Mouse (Mus musculus): ENCODE results near the gene Cd200.
A peak's percentile ranks its signal among the peaks of the same experiment; 100 is the strongest.
"Not testable (repeated sequence)": the region's sequence is repeated elsewhere in the genome, so short reads cannot be mapped to it uniquely, and the experiment has no call there.

Gene Cd200

DNA sequence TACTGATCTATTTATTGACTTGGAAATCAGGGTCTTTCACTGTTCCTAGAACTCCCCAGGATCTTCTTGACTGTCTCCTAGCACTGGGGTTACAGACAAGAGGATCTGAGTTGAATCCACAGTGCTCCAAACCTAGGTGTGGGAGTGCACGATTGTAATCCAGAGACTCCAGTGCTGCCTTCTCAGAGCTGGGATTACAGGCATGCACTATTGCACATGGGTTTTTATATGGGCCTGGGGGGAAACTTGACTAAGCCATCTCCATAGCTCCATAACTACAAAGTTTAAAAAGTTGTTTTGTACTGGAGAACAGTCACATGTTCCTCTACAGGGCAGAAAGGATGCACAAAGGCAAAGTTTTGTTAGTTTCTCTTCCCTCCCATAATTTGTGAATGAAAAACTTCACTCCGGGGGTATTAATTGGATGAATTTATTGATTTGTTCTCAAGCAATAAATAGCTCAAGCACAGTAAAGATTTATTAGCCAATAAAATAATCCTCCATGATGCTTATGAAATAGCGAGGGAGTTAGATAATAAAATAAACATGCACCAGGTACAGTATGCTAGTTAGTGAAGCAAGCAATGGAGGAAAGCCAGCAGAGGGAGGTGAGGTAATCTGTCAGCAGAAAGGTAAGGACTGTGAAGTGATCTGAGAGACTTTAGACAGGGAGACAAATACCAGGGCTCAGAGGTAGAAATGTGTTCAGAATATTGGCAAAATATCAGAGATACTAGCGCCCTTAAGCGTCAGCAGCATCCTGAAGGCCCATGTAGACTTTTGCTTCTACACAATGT lies 30.5 kb downstream of the Cd200 start:
- no peak for DNase-seq (ENCODE audit: low read depth)

DNA sequence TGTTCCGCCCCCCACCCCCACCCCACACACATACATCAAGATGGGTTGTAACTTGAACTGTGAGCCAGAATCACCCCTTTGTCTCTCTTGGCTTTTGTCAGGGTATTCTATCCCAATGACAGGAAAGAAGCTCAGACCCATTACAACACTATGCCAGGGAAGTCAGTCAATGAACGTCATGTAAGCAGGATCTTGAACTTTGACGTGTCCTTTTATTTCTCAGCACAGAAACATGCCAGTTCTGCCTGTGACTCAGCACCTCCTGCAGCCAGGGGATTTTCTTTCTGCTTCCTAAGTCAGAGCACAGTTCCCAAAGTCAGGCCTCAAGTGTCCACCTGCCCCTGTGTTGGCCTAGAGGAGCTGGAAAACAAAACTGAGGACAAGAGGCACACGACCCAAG lies 31.5 kb downstream of the Cd200 start:
- no peak for DNase-seq (ENCODE audit: low read depth)

DNA sequence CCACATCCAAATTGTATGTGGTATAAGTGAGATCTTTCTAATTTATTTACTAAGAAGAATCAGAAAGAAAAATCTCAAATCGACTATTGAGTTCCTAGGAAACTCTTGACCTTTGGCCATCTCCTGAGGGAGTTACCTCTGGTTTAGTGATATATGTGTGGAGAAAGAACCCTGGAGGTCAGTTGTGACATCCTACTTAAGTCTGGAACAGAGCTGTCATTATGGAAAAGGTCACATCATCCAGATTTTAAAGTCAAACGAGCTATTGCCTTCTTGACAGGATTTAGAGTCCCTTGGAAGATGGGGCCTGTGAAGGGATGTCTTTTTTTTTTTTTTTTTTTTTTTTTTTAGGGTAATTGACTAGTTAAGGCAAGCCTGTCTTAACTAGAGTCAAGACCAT lies 32.0 kb downstream of the Cd200 start:
- no peak for DNase-seq (ENCODE audit: low read depth)

DNA sequence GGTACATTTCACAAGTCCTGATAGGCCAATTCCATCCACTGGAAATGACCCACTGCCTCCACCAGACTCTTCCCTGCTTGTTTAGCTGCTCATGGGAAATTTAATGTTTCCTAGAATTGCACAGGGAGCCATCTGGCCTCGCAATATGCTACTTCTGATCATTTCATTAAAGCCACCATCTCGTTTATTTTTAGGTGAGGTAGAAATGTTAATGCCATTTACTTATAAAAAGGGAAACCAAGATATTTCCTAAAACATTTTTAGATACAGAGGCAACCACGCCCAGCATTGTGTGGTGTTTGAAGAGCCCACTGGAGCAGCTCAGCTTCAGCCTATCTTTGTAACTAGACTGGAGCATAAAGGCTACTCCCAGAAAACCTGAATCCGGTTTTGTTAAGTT lies 32.6 kb downstream of the Cd200 start:
- DNase-seq (ENCODE audit: low read depth), result no peak

DNA sequence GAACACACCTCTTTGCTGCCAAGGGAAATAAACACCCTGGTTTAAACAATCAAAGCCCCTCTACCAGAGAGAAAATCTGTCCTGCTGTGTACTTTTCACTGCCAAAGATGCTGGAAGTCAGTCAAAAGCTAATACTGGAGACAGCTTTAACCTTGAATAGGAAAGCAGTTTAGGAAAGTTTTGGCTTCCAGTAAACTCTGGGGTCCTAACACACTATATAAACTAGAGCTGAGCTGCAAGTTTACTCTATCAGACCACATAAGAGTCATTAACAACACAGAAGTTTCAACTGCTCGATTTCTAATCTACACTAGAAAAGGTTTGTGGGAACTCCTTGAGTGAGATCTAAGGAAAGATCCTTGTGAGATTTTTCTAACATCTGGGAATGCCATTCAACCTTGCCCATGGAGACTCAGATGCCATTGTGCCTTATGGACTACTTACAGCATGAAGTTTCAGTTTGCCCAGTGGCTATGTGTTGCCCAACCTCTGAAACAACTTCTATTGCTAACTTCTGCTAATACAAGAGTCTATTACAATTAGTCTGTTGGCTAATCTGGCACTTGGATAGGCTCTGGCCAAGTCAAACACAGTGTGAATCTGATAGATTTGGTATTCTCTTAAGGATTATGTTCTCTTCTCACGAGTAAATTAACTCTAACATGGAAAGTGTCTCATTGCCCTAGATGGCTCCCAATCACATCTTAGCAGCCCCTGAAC lies 33.2 kb downstream of the Cd200 start:
- no peak for DNase-seq (ENCODE audit: low read depth)

DNA sequence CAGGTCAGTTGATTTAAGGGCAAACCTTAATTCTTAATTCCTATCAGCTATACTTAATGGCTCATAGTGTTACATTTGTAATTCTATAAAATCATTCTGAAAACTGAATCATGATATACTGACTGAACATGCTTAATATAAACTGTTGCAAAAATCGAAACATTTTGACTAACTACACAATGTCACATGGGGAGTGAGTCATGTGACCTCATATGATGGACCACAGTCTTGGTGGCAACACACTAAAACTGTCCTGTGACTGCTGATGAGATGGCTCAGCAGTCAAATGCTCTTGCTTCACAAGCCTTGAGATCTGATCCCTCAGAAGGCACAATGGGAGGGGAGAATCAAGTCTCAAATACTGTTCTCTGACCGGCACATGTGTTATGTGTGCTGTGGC lies 34.8 kb downstream of the Cd200 start:
- DNase-seq (ENCODE audit: low read depth), result no peak

DNA sequence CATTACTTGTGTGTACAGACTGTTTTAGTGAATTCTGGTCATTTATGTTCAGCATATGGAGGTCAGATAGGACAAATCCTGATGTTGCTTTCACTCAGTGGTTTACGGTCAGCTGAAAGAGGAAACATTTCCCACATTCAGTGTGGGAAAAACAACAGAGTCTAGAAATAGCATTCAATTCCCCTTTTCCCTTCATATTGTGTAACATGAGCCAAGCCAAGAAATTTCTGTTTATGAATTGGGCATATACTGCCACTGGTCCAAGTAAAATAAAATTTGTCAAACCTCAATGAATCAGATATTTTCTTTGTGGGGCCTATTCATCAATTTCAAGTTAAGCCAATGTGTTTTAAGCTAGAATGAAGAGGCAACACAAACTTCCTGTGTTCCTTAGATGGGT lies 37.8 kb downstream of the Cd200 start:
- DNase-seq (ENCODE audit: low read depth), result no peak

DNA sequence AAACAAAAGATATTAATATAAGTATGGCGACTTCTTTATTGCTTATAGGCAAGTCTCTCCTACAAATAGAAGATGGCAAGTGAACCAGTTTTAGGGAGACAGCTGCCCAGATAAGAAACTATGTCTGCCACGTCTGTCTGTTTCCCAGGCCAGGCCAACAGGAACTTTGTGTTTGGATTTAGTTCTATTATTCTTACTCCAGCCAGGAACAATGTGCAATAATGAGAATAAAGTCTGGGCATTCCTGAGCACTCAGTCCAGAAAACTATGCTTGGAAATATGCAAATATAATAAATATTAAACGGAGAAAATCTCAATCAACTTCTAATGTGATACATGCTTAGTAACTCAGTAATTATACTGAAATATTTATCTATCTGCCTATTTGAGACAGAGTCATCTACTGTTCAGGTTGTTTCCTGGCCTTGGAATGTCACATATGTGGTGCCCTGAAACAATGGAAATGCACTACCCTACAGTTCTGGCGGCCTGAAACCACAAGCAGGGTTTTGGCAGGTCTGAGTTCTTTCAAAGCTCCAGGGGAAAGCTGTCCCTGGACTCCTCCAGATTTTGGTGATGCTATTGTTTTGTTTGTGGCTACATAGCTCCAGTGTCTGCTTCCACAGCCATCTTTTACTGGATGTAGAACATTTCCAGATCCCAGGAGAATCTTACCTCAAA lies 39.4 kb downstream of the Cd200 start:
- no peak for DNase-seq (ENCODE audit: low read depth)

DNA sequence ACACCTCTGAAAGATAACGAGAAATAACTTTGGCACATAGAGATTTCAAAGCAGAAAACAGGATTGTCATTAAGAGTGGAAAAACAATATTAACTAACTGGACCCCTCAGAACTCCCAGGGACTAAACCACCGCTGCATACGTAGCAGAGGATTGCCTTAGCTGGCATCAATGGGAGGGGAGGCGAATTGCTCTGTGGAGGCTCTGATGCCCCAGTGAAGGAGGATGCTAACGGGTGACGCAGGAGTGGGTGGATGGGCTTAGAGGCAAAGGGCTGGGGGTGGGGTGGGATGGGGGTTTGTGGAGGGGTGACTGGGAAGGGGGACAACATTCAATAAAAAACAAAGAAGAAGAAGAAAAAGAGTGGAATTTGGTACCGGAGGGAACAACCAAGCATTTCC lies 42.7 kb downstream of the Cd200 start:
- no peak for DNase-seq (ENCODE audit: low read depth)

DNA sequence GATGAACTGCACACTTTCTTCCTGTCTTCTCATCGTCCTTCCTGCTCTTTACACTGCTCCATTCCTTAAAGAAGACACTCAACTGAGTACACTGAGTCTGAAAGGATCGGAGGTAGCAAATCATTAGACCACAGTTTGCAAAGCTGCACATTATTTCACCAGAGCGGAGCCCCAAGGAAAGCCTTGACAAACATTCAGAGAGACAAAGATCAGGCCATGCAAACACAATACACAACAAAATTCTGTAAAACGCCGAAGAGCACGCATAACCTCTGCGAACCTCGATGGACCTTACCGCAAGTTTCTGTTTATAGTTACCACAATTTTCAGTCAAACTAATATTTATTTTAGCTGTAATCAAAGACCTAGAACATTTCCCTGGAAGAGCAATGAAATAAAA lies 43.5 kb downstream of the Cd200 start:
- no peak for DNase-seq (ENCODE audit: low read depth)

DNA sequence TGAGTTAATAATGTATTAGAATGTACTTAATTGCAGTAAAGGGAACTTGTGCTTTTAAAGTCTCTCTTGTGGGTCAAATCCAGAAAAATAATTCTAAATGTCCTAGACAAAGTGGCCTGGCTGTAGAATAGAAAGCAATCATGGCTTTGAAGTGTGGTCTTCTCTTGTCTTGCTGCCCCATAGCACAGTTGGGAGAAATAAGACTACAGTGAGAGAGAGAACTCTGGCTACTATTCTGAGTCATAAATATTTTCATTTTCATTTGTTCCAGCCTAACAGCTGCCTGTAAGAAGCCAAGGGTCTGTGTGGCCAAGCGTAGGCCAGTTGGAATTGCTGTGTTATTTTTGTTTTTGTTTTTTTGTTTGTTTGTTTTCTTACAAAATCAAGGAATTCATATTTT lies 44.2 kb downstream of the Cd200 start:
- DNase-seq (ENCODE audit: low read depth), result no peak

DNA sequence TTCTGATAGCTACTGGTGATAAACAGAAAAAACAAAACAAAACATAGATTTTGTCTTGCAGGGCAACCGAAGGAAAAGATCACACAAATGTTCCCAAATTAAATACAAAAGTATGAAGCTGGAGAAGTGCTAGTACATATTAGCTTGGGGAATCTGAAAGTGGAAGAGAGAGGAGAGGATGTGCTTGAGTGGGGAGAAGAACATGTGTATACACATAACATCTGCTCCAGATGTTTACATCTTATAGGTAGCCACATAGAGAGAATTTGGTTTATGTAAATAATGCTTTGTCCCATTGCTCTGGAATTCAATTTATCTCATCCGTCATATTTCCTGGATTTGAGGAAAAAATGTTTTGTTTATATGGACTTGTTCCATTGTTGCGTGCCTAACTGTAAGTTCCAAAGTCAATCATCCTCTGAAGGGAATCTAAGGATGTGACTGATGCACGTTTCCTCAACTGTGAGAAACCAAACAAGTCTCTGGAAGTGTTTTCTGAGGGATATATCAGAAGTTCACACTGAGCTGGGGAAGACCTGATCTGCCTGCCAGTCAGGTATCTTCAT lies 45.3 kb downstream of the Cd200 start:
- DNase-seq (ENCODE audit: low read depth), result no peak

DNA sequence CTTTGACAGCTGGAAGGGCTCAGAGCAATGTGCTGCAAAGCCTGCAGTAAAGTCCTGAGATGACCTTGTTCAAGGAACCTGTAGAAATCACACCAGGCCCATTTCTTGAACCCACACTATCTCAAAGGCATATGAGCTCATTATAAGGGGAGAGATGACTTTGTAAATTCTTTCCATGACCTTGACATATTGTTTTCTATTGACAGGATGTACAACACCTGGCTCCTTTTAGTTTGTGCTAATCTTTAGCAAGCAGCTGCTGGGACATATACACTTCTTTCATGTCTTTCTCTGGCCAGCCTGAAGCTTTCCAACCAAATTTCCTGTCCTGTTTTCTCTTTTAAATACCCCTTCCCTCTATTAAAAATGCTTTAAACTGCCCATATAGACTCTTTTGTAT lies 47.4 kb downstream of the Cd200 start:
- DNase-seq (ENCODE audit: low read depth), result no peak

DNA sequence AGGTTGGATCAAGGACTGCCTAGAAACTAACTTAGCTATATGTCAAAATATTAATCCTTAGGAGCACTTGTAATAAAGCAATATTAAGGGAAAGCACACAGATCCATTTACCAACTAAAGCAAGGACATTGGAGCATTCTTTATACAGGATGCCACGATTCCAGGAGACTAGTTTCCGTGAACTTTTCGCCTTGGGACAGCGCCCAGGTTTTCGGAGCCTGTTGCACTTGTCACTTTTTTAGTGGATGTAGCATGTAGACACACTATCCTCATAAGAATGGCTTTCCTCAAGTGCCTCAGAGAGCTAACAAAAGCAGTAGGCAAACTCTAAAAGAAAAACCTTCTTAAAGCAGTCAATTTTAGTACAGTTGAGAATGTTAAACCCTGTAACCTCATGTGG lies 50.4 kb downstream of the Cd200 start:
- not testable (repeated sequence) for DNase-seq (ENCODE audit: low read depth)

DNA sequence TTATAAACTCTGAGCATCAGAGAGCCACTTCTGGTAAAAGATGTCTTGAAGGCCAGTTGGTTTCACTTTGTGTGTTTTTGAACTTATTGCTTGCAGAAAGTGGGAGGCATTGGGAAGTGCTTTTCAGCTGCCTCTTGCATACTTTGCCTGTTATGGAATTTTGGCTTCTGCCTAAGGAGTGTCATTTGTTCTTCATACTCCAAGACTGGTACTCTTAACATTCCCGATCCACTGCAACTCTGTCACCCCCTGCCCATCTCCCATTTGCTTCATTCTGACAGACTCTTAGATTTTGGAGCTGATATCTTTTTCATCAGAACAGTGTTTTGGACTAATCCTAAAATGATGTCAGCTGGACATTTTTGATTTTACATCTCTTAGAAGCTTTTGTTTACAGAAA lies 51.7 kb downstream of the Cd200 start:
- DNase-seq (ENCODE audit: low read depth), result no peak

DNA sequence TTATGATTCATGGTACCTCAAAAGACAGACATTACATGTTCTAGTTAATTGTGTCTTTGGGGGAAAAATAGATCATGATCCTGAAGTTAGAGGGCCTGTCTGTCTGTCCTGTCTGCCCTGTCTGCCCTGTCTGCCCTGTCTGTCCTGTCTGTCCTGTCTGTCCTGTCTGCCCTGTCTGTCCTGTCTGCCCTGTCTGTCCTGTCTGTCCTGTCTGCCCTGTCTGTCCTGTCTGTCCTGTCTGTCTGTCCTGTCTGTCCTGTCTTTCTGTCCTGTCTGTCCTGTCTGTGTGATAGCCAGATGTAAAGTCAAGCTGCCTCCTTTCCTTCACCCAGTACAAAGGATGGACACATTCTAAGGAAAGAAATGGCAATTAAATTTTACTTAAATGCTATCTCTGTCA lies 56.0 kb downstream of the Cd200 start:
- peak; percentile 73 for DNase-seq (ENCODE audit: low read depth)

DNA sequence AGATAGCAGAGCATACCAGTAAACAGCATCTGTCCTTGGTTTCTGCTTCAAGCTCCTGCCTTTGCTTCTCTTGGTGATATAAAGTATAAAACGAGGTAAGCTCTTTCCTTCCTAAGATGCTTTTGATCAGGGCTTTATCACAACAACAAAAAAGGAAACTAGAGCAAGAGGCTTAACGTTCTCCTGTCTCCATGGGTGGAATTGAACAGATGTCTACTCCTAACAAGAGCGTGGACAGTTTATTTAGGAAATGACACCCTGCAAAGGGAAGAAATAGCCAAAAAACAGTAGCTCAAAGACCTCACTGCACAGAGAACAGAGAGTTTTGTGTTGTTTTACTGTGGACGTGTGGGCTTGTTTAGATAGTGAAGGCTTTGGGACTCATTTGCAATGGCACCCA lies 58.1 kb downstream of the Cd200 start:
- no peak for DNase-seq (ENCODE audit: low read depth)

DNA sequence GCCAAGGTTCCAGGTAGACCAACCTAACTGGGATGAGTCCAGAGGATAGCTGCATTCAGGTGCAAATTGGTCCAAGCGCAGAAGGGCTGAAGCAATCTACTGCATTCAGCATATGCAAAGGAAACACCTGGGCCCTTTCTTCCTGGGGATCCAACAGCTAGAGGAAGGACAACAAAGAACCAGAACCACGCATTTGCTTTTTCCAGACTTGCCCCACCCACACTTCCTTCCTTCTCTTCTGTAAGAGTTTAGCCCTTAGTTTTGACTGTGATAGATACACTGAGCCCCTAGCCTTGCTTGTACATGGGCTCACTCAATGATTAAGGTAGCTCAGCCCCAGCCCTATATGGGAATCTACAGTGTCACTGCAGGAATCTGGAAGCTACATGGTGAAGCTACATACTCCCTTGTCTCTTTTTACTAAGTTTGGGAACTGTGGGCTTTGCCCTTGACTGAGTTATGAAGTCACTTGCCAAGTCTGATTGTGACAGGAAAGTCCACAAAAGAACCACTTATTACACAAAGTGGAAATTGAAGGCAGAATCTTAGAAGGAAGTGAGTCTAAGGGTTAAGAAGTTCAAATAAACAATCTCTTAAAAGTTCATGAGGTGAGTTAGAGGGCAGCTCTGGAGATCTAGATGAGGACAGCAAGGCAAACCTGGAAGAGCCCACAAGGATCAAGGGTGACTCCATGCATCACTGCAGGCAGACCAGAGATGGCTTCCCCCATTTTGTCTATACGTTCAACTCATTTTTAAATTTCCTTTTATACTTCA lies 59.1 kb downstream of the Cd200 start:
- DNase-seq (ENCODE audit: low read depth), result peak; percentile 24

DNA sequence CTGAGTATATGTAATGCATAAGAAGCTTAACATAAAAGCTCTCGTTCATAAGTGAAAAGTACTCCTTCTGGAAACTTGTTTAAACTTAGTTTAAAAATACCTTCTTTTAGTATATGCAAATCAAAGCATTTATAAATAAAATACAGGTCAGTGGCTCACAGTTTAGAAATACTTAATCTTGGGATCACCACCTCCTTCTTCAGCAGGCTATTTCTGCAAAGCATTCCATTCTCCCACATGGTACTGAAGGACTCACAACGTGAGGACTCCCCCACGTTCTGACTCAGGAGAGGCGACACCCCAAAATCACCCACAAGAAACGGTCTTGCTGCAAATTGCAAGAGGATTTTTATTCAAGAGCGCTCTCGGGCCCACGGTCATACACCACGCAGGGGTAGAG lies 60.6 kb downstream of the Cd200 start:
- DNase-seq (ENCODE audit: low read depth), result not testable (repeated sequence)

DNA sequence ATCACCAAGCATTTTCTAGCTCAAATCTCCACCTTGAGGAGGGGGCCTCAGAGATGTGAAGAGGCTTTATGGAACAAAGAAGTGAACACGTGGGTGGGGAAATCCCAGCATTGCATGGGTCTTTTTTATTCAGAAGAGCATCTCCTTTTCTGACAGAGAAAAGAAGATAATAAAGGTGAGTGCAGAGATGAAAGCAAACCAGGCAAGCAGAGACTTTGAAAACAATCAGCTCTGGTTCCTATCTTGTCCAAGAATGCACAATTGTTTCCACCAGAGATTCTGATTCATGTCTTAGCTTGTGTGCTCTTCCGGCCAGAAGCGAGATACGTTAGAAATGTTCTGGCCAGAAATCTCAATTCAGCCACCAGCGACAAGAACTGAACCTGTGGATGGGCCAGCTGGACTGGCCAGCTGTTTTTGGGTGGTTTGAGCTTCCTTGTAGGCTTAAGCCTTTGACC lies 61.9 kb downstream of the Cd200 start:
- DNase-seq (ENCODE audit: low read depth), result peak; percentile 53

DNA sequence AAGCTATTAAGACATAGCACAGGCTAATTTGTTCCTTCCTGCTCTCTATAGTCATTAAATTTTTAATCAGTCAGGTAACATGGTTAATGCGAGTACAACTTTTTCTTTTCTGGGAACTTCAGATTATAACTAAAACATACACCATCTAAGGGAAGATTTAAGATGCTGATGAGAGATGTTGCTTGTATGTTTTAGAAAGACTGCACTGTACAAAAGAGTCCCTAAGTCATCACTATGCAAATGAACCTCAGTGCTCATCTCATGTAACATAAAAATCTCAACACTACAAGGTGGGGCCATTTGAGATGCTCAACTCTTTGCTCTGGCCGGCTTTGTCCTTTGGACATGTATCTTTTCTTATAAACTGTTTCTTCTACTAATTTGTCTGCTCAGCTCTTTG lies 62.5 kb downstream of the Cd200 start:
- DNase-seq (ENCODE audit: low read depth), result no peak

DNA sequence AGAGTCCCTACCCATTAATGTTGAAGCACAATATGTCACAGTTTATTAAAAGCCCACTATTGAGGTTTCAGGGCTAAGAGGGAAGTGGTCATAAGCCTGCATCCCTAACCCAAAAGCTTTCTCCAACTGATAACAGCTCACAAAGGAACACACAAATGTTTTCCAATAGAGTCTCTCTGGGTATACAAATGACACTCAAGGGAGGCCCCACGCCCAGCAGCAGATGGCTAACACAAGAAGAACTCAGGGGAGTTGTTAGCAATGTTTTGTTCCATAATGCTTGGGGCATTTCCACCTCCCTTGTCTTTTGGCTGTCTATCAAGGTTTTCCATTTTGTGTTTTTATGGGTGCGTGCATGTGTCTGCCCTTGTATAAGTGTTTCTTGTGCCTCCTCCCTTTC lies 64.0 kb downstream of the Cd200 start:
- no peak for DNase-seq (ENCODE audit: low read depth)
